Mouse (Mus musculus) CH12.LX (cell line): ENCODE data around the gene 2900011O08Rik. TPM values are rescaled to one million over a fixed set of nuclear protein-coding genes. Genes with fewer than 3 reads are reported as not detected.

ENCODE experiments used
- DNase-seq: peaks from one replicate; pipeline ENCODE4 v3.0.0-alpha.2; 2013; ENCODE audit errors: extremely low read depth
- H3K27ac ChIP-seq: 2 replicates; pipeline ENCODE4 v1.5.1; 2012; ENCODE audit warnings: low read depth, mild to moderate bottlenecking, control low read depth, moderate library complexity; ENCODE audit not compliant: insufficient read depth
- H3K27me3 ChIP-seq: replicated peaks from 2 replicates; pipeline ENCODE3; 2012; ENCODE audit warnings: inconsistent platforms
- H3K36me3 ChIP-seq, 2 experiments: replicated peaks in 1 of 2; 2 replicates each; pipeline versions ENCODE3 to v1.6.1; 2012; ENCODE audit warnings: inconsistent platforms in 1 of 2, low read length in 1 of 2, mild to moderate bottlenecking in 1 of 2, mixed read lengths in 1 of 2, moderate library complexity in 1 of 2; ENCODE audit not compliant: control insufficient read depth in 1 of 2, insufficient read depth in 1 of 2
- H3K4me1 ChIP-seq, 2 experiments: 2 replicates each; pipeline ENCODE4 v1.6.1; 2012; ENCODE audit warnings: inconsistent platforms in 1 of 2, moderate library complexity in 1 of 2; ENCODE audit not compliant: insufficient read depth in 2 of 2, control insufficient read depth in 1 of 2
- H3K4me2 ChIP-seq: 2 replicates; pipeline ENCODE4 v1.6.1; 2012; ENCODE audit warnings: low read depth, mild to moderate bottlenecking, control low read depth; ENCODE audit not compliant: poor library complexity, insufficient read depth, severe bottlenecking
- H3K4me3 ChIP-seq, 3 experiments: fragments of 150-350 bp in 1 of 3; sonication (generic) in 1 of 3; replicated peaks in 1 of 3; 2 replicates each; pipeline versions ENCODE3 to v1.5.1; 2011 to 2012; ENCODE audit warnings: low read depth in 2 of 3, low read length in 2 of 3, mild to moderate bottlenecking in 2 of 3, moderate library complexity in 2 of 3, control low read depth in 1 of 3, improper control_type of control experiment in 1 of 3, inconsistent platforms in 1 of 3, mixed read lengths in 1 of 3; ENCODE audit not compliant: poor library complexity in 1 of 3
- H3K79me2 ChIP-seq: replicated peaks from 2 replicates; pipeline ENCODE4 v1.6.1; 2012; ENCODE audit warnings: mild to moderate bottlenecking, moderate library complexity; ENCODE audit not compliant: control insufficient read depth, poor library complexity, insufficient read depth, severe bottlenecking; ENCODE audit errors: extremely low read depth
- H3K9ac ChIP-seq: 2 replicates; pipeline ENCODE4 v1.6.1; 2012; ENCODE audit warnings: low read depth, mild to moderate bottlenecking, control low read depth, moderate library complexity; ENCODE audit not compliant: insufficient read depth
- H3K9me3 ChIP-seq: replicated peaks from 2 replicates; pipeline ENCODE3; 2012; ENCODE audit warnings: low read length, inconsistent platforms, mixed read lengths
- BHLHE40 ChIP-seq: IDR thresholded peaks from 2 replicates; pipeline ENCODE4 v1.6.1; 2011; ENCODE audit warnings: mild to moderate bottlenecking, low read depth, low read length, improper control_type of control experiment
- CHD1 ChIP-seq: IDR thresholded peaks from 2 replicates; pipeline ENCODE4 v1.6.1; 2012; ENCODE audit warnings: low read depth, low read length, improper control_type of control experiment, inconsistent platforms
- CHD2 ChIP-seq: IDR thresholded peaks from 2 replicates; pipeline ENCODE4 v1.6.1; 2011; ENCODE audit warnings: low read length, improper control_type of control experiment
- ELF1 ChIP-seq: IDR thresholded peaks from 2 replicates; pipeline ENCODE4 v1.6.1; 2014; ENCODE audit warnings: low read depth, mild to moderate bottlenecking, inconsistent platforms, low read length, improper control_type of control experiment
- EP300 ChIP-seq: IDR thresholded peaks from 2 replicates; pipeline ENCODE4 v1.6.1; 2011; ENCODE audit warnings: low read length, improper control_type of control experiment
- ETS1 ChIP-seq: conservative IDR thresholded peaks from 2 replicates; pipeline ENCODE4 v1.6.1; 2012; ENCODE audit warnings: low read depth, mild to moderate bottlenecking, inconsistent platforms, low read length, improper control_type of control experiment, moderate library complexity
- GABPA ChIP-seq: IDR thresholded peaks from 2 replicates; pipeline ENCODE4 v1.6.1; 2012; ENCODE audit warnings: low read depth, low read length, improper control_type of control experiment, inconsistent platforms; ENCODE audit not compliant: insufficient replicate concordance
- HCFC1 ChIP-seq: IDR thresholded peaks from 2 replicates; pipeline ENCODE4 v1.6.1; 2012; ENCODE audit warnings: low read depth, mild to moderate bottlenecking, inconsistent platforms, low read length, improper control_type of control experiment
- JUND ChIP-seq: conservative IDR thresholded peaks from 2 replicates; pipeline ENCODE4 v1.6.1; 2011; ENCODE audit warnings: low read depth, low read length, improper control_type of control experiment
- MAX ChIP-seq: IDR thresholded peaks from 2 replicates; pipeline ENCODE4 v1.6.1; 2011; ENCODE audit warnings: low read length, improper control_type of control experiment
- MAZ ChIP-seq: IDR thresholded peaks from 2 replicates; pipeline ENCODE4 v1.6.1; 2012; ENCODE audit warnings: low read depth, mild to moderate bottlenecking, inconsistent platforms, low read length, improper control_type of control experiment, moderate library complexity
- MEF2A ChIP-seq: IDR thresholded peaks from 2 replicates; pipeline ENCODE4 v1.6.1; 2014; ENCODE audit warnings: low read depth, mild to moderate bottlenecking, inconsistent platforms, low read length, improper control_type of control experiment, borderline replicate concordance
- MXI1 ChIP-seq: IDR thresholded peaks from 2 replicates; pipeline ENCODE4 v1.6.1; 2011; ENCODE audit warnings: mild to moderate bottlenecking, low read depth, low read length, improper control_type of control experiment
- NELFE ChIP-seq: IDR thresholded peaks from 2 replicates; pipeline ENCODE4 v1.6.1; 2011; ENCODE audit warnings: low read depth, low read length, improper control_type of control experiment
- NRF1 ChIP-seq: IDR thresholded peaks from 2 replicates; pipeline ENCODE4 v1.6.1; 2014; ENCODE audit warnings: low read depth, mild to moderate bottlenecking, inconsistent platforms, low read length, improper control_type of control experiment, moderate library complexity
- PAX5 ChIP-seq: IDR thresholded peaks from 2 replicates; pipeline ENCODE4 v1.6.1; 2012; ENCODE audit warnings: low read length, inconsistent platforms, mixed read lengths
- POLR2A ChIP-seq: IDR thresholded peaks from 2 replicates; pipeline ENCODE4 v1.6.1; 2011; ENCODE audit warnings: low read depth, mild to moderate bottlenecking, improper control_type of control experiment, low read length
- POLR2AphosphoS2 ChIP-seq: IDR thresholded peaks from 2 replicates; pipeline ENCODE4 v1.6.1; 2011; ENCODE audit warnings: low read depth, low read length, improper control_type of control experiment
- RAD21 ChIP-seq: IDR thresholded peaks from 2 replicates; pipeline ENCODE4 v1.6.1; 2011; ENCODE audit warnings: low read depth, mild to moderate bottlenecking, low read length, improper control_type of control experiment, moderate library complexity
- RCOR1 ChIP-seq: conservative IDR thresholded peaks from 2 replicates; pipeline ENCODE4 v1.6.1; 2012; ENCODE audit warnings: low read depth, mild to moderate bottlenecking, inconsistent platforms, low read length, improper control_type of control experiment
- SMC3 ChIP-seq: IDR thresholded peaks from 2 replicates; pipeline ENCODE4 v1.6.1; 2011; ENCODE audit warnings: low read depth, low read length, improper control_type of control experiment
- TCF12 ChIP-seq: IDR thresholded peaks from 2 replicates; pipeline ENCODE4 v1.6.1; 2014; ENCODE audit warnings: low read depth, mild to moderate bottlenecking, inconsistent platforms, low read length, improper control_type of control experiment
- USF1 ChIP-seq: IDR thresholded peaks from 2 replicates; pipeline ENCODE4 v1.6.1; 2014; ENCODE audit warnings: low read depth, mild to moderate bottlenecking, inconsistent platforms, low read length, improper control_type of control experiment
- ZC3H11A ChIP-seq: IDR thresholded peaks from 2 replicates; pipeline ENCODE4 v1.6.1; 2012; ENCODE audit warnings: low read depth, mild to moderate bottlenecking, inconsistent platforms, low read length, improper control_type of control experiment
- ZKSCAN1 ChIP-seq: IDR thresholded peaks from 2 replicates; pipeline ENCODE4 v1.6.1; 2012; ENCODE audit warnings: low read depth, inconsistent platforms, low read length, improper control_type of control experiment, borderline replicate concordance
- ZMIZ1 ChIP-seq: IDR thresholded peaks from 2 replicates; pipeline ENCODE4 v1.6.1; 2012; ENCODE audit warnings: low read depth, mild to moderate bottlenecking, inconsistent platforms, low read length, improper control_type of control experiment
- ZNF384 ChIP-seq: IDR thresholded peaks from 2 replicates; pipeline ENCODE4 v1.6.1; 2012; ENCODE audit warnings: low read depth, low read length, improper control_type of control experiment, inconsistent platforms
- dilution Hi-C: fragments of 300-500 bp; cut with MboI; formaldehyde crosslinking; loops from 2 replicates; pipeline ENCODE4 v1.14.3; 2020; ENCODE audit warnings: low sequenced_read_pairs; ENCODE audit not compliant: extremely low pct_unique_long_range_greater_than_20kb, extremely low pct_ligation_motif_present
- in situ Hi-C: fragments of 300-500 bp; cut with MboI; formaldehyde crosslinking; loops from 3 replicates; pipeline ENCODE4 v1.14.3; 2019; ENCODE audit warnings: low sequenced_read_pairs, low pct_ligation_motif_present, low pct_unique_long_range_greater_than_20kb, mixed read lengths
- polyA plus RNA-seq: library from polyadenylated mRNA; unstranded; fragments of >175 nt; gene quantifications from 2 replicates; pipeline ENCODE4 v1.2.1, GENCODE M21; 2012; ENCODE audit warnings: low read depth; ENCODE audit not compliant: insufficient read length
- total RNA-seq, 2 experiments: library from RNA; depleted of rRNA; stranded (reverse); fragments of 300-350 nt in 1 of 2; fragments of >200 nt in 1 of 2; gene quantifications; 2 replicates each; pipeline ENCODE4 v1.2.3; 2012 to 2014

The 2900011O08Rik gene
- total and polyA plus RNA-seq, 3 experiments = not detected

GRCm38 (mm10) chr16:14110922-14111321 is 124.5 kb downstream of the 2900011O08Rik start:
- in situ Hi-C loops (no loop called here), dilution Hi-C loops (no loop called here)
- Histone ChIP-seq H3K27ac (no peak overlapping the region; the same call in 1 of the 2 replicates), H3K9ac (no peak overlapping the region), H3K36me3 (peaks cover 61 to 82% of the 10 kb centered on the region in 2 experiments), H3K9me3 (no peaks in the 10 kb centered on the region), H3K27me3 (no peaks in the 10 kb centered on the region), H3K4me2 (no peak overlapping the region), H3K4me3 (no peak overlapping the region), H3K79me2 (no peaks in the 10 kb centered on the region), H3K4me1 (peaks cover 0 to 35% of the 10 kb centered on the region in 2 experiments; a peak in 3 of 4 replicates)
- TF ChIP-seq PAX5 (no peak), ZNF384 (0 out of 2 replicates have a peak, but pooled peaks have one; percentile 10), GABPA (no peak), USF1 (no peak), MAX (0 out of 2 replicates have a peak, but pooled peaks have one; percentile 28), CHD2 (no peak), POLR2A (no peak), EP300 (peak; percentile 56), RAD21 (no peak), SMC3 (no peak), MAZ (no peak), TCF12 (no peak), BHLHE40 (peak; percentile 50; the same call in 1 of the 2 replicates), HCFC1 (no peak), MXI1 (no peak), ELF1 (0 out of 2 replicates have a peak, but pooled peaks have one; percentile 32), RCOR1 (no peak), POLR2AphosphoS2 (no peak), MEF2A (no peak), ZKSCAN1 (no peak), JUND (no peak), ETS1 (0 out of 2 replicates have a peak, but pooled peaks have one; percentile 26), NRF1 (no peak), ZMIZ1 (no peak), CHD1 (no peak), ZC3H11A (no peak), NELFE (no peak)
- DNase-seq = peak; percentile 74
